Mouse (Mus musculus) liver, adult 2 months (tissue): ENCODE data around the gene Gm49396. TPM values are rescaled to one million over a fixed set of nuclear protein-coding genes. Genes with fewer than 3 reads are reported as not detected.

Source experiments
- DNase-seq: peaks from one replicate; pipeline ENCODE4 v3.0.0-alpha.2; 2011; ENCODE audit warnings: low read depth, low spot score; ENCODE audit errors: extremely low read depth
- H3K27ac ChIP-seq: fragments of 200-500 bp; replicated peaks from 2 replicates; pipeline ENCODE4 v1.5.1; 2012; ENCODE audit warnings: low read depth, mild to moderate bottlenecking, control low read depth, inconsistent platforms, low read length; ENCODE audit not compliant: insufficient read depth
- H3K27me3 ChIP-seq: fragments of 200-500 bp; 2 replicates; pipeline ENCODE4 v1.6.1; 2012; ENCODE audit warnings: mild to moderate bottlenecking, moderate library complexity, low read length, inconsistent platforms; ENCODE audit not compliant: control insufficient read depth, insufficient read depth
- H3K36me3 ChIP-seq: fragments of 200-500 bp; 2 replicates; pipeline ENCODE4 v1.6.1; 2012; ENCODE audit warnings: low read length, inconsistent platforms; ENCODE audit not compliant: control insufficient read depth, insufficient read depth
- H3K4me1 ChIP-seq: fragments of 200-500 bp; 2 replicates; pipeline ENCODE4 v1.6.1; 2011; ENCODE audit warnings: low read length; ENCODE audit not compliant: control insufficient read depth, insufficient read depth
- H3K4me3 ChIP-seq: fragments of 200-500 bp; 2 replicates; pipeline ENCODE4 v1.5.1; 2011; ENCODE audit warnings: low read depth, mild to moderate bottlenecking, control low read depth, low read length, moderate library complexity; ENCODE audit not compliant: insufficient read depth
- H3K79me2 ChIP-seq: fragments of 200-500 bp; 2 replicates; pipeline ENCODE4 v1.6.1; 2012; ENCODE audit warnings: inconsistent platforms, mild to moderate bottlenecking, low read length, moderate library complexity; ENCODE audit not compliant: control insufficient read depth, insufficient read depth
- H3K9ac ChIP-seq: fragments of 200-500 bp; 2 replicates; pipeline ENCODE4 v1.6.1; 2012; ENCODE audit warnings: low read depth, mild to moderate bottlenecking, control low read depth, inconsistent platforms, low read length
- CTCF ChIP-seq: fragments of 200-500 bp; IDR thresholded peaks from 2 replicates; pipeline ENCODE4 v1.5.1; 2011; ENCODE audit warnings: low read depth, low read length, control low read depth
- POLR2A ChIP-seq: fragments of 200-500 bp; IDR thresholded peaks from 2 replicates; pipeline ENCODE4 v1.6.1; 2011; ENCODE audit warnings: low read length, control low read depth; ENCODE audit not compliant: insufficient read depth; ENCODE audit errors: extremely low read depth
- WGBS: fragments of 180-500 bp; shearing (Covaris S2); methylation state at CpG from one replicate; pipeline ENCODE4 v1.1.7; 2018; 5-methylcytosine and 5-hydroxymethylcytosine counted together
- polyA plus RNA-seq: library from polyadenylated mRNA; depleted of rRNA; stranded (reverse); fragments of >200 nt; gene quantifications from 2 replicates; pipeline ENCODE4 v1.2.3, GENCODE M21; 2012
- total RNA-seq: library from RNA; depleted of rRNA; stranded (reverse); fragments of >200 nt; gene quantifications from 2 replicates; pipeline ENCODE4 v1.2.3, GENCODE M21; 2014

The Gm49396 gene
- total and polyA plus RNA-seq, 2 experiments: 0.91 to 1.9 TPM

DNA sequence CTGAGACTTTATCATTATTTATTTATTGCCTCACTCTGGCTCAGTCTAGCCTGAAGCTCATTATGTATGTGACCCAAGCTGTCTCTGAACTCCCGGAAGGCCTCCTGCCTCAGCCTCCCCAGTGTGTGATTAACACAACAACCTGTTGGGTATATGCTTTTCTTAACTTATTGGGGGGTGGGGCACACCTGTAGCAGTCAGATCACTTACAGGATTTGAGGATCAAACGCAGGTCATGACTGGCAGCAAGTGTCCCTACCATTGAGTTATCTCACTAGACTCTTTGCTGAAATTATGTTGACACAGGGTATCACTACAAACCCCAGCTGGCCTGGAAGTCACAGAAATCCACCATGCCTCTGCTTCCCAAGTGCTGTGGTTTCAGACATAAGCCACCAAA lies 2.8 kb upstream of the Gm49396 start:
- no peaks in the 10 kb centered on the region for H3K27me3 ChIP-seq
- TF ChIP-seq POLR2A (no peak), CTCF (no peak)
- peak overlapping the region; percentile 27; the same call in 1 of the 2 replicates for H3K27ac ChIP-seq
- peak; percentile 28 for DNase-seq
- no peak overlapping the region for H3K4me3 ChIP-seq
- peaks cover 5% of the 10 kb centered on the region; the same call in 1 of the 2 replicates for H3K36me3 ChIP-seq
- H3K4me1 ChIP-seq: peaks cover 15% of the 10 kb centered on the region
- H3K9ac ChIP-seq: no peak overlapping the region
- no peaks in the 10 kb centered on the region for H3K79me2 ChIP-seq
- 50% methylated on average over 2 of the region's 2 CpGs for WGBS

DNA sequence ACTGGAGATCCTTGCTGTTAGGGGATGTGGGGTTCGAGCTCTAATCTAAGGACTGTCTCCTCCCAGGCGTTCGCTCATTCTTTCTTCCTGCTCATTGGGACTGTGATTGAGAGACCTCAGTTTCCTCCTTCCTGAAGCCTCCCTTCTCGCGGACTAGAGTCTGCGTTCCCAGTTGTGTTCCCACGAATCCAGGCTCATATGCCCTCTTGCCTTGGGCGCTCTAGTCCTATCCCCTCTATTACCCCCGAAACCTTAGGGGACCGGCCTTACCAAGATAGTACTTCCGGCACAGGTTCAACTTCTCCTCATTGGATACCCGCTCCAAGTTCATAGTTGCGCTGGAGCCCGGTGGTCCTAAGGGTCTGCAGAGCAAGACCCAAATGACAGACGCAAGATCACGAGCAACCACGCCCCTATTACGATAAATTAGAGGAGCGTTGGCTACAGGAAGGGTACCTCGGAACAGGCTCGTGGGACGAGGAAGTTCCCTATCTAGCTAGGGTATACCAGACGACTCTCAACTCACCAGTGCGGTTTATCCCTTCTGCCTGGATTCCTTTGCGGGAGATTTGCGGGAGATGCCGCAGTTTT lies 523 bp upstream of the Gm49396 start:
- under 1% methylated on average over 27 of the region's 27 CpGs for WGBS
- Histone ChIP-seq H3K79me2 (no peaks in the 10 kb centered on the region), H3K9ac (peak overlapping the region; percentile 83), H3K36me3 (no peaks in the 10 kb centered on the region), H3K4me3 (peak overlapping the region; percentile 61), H3K4me1 (peaks cover 15% of the 10 kb centered on the region), H3K27me3 (no peaks in the 10 kb centered on the region), H3K27ac (peak overlapping the region; percentile 85)
- TF ChIP-seq POLR2A (no peak), CTCF (no peak)
- DNase-seq: peak; percentile 56

DNA sequence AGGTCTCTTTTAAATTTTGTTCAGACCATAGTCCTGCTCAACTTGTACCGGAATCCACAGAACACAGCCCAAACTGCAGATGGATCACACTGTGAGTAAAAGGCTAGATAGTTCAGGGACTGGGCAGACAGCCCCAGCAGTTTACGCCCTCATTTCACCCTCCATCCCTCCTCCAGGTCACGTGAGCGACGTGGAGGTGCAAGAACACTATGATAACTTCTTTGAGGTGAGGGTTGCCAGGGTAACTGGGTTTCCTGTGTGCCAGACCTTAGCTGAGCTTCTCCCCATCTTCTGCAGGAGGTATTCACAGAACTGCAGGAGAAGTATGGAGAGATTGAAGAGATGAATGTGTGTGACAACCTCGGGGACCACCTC lies 749 bp downstream of the Gm49396 start:
- Histone ChIP-seq H3K9ac (no peak overlapping the region), H3K27me3 (no peaks in the 10 kb centered on the region), H3K27ac (no peak overlapping the region), H3K4me1 (peaks cover 9% of the 10 kb centered on the region), H3K4me3 (peak overlapping the region; percentile 75), H3K79me2 (no peaks in the 10 kb centered on the region), H3K36me3 (peaks cover 4% of the 10 kb centered on the region; the same call in 1 of the 2 replicates)
- TF ChIP-seq POLR2A: no peak
- TF ChIP-seq CTCF: no peak
- DNase-seq: no peak
- WGBS: 32% methylated on average over 6 of the region's 6 CpGs

DNA sequence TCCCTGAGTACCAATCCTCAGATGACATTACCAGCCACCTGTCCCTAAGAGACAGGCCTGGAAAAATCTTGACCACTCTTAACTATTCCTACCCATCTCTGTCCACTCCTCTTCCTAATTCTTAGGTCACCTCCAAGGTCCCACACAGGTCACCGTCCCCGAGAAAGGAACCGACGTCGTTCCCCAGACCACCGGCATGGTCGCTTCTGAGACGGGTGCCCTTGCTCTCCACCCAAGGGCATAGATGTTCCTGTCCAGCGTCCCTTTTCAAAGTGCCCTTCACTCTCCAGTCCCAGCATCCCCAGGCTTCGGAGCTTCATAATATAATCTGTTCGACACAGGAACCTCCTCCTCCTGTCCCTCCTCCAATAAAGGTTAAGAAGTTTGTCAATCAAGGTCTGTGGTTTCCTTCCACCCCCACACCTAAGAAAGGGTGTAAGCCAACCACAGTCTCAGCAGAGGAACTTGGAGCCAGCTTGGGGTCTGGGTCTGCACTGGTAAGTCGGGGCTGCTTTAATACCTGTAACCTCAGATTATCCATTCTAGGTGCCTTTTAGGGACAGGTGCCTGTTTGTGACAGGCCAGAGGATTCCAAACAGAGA lies 1.9 kb downstream of the Gm49396 start, which contains the start of gene Igflr1:
Igflr1 (plus strand) TSS at position 458 of the 602 bp plus-strand sequence.
- H3K4me1 ChIP-seq: peaks cover 9% of the 10 kb centered on the region
- no peak for DNase-seq
- 96% methylated on average over 12 of the region's 12 CpGs for WGBS
- H3K4me3 ChIP-seq: no peak within 1 kb of the TSS
- no peak within 1 kb of the TSS for H3K9ac ChIP-seq
- no peaks in the 10 kb centered on the region for H3K79me2 ChIP-seq
- H3K36me3 ChIP-seq: peaks cover 9% of the 10 kb centered on the region; the same call in 1 of the 2 replicates
- no peaks in the 10 kb centered on the region for H3K27me3 ChIP-seq
- TF ChIP-seq CTCF: no peak
- TF ChIP-seq POLR2A: no peak
- H3K27ac ChIP-seq: no peak within 1 kb of the TSS

DNA sequence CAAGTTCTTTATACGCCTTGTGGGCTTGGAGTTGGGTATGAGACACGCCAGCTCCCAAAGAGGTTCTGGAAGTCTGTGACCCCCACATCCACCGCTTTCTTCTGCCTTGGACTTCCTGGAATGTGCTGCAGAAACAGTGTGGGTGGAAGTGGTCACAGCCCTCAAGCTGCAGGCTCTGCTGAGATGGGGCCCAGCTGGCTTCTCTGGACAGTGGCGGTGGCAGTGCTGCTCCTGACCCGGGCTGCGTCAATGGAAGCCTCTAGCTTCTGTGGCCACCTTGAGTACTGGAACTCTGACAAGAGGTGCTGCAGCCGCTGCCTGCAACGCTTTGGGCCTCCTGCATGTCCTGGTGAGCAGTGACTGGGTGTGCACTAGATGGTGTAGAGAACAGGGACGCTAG lies 2.9 kb downstream of the Gm49396 start:
- DNase-seq: no peak
- Histone ChIP-seq H3K79me2 (no peaks in the 10 kb centered on the region), H3K27me3 (no peaks in the 10 kb centered on the region), H3K36me3 (peaks cover 17% of the 10 kb centered on the region; the same call in 1 of the 2 replicates), H3K9ac (no peak overlapping the region), H3K4me1 (peaks cover 7% of the 10 kb centered on the region), H3K27ac (no peak overlapping the region), H3K4me3 (no peak overlapping the region)
- WGBS: 88% methylated on average over 9 of the region's 9 CpGs
- TF ChIP-seq CTCF: no peak
- no peak for TF ChIP-seq POLR2A

DNA sequence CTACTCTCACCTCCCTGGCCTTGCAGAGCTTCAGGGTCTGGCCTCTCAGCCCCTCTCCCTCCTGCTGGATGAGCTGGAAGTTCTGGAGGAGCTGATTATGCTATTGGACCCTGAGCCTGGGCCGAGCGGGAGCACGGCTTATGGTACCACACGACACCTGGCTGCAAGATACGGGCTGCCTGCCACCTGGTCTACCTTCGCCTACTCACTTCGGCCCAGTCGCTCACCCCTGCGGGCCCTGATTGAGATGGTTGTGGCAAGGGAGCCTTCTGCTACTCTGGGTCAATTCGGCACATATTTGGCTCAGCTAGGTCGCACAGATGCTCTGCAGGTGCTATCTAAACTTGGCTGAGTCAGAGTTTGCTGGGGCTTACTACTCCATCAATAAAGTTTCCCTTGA lies 4.4 kb downstream of the Gm49396 start:
- Histone ChIP-seq H3K9ac (no peak overlapping the region), H3K79me2 (no peaks in the 10 kb centered on the region), H3K4me3 (no peak overlapping the region), H3K36me3 (peaks cover 26% of the 10 kb centered on the region; the same call in 1 of the 2 replicates), H3K4me1 (peaks cover 5% of the 10 kb centered on the region), H3K27me3 (no peaks in the 10 kb centered on the region), H3K27ac (no peak overlapping the region)
- no peak for TF ChIP-seq POLR2A
- TF ChIP-seq CTCF: no peak
- WGBS: 89% methylated on average over 11 of the region's 11 CpGs
- DNase-seq: no peak
